Mouse (Mus musculus): ENCODE results near the gene Rtel1.

- TF ChIP-seq CTCF (IDR thresholded peaks at IDR 0.05; ENCODE audit: borderline replicate concordance, extremely low read depth, insufficient read depth, insufficient read length) (no peak), POLR2A (IDR thresholded peaks at IDR 0.05; ENCODE audit: borderline replicate concordance, extremely low read depth, insufficient read depth, insufficient read length, poor library complexity, severe bottlenecking) (peak; percentile 82)
These were observed 32.1 kb upstream of the Rtel1 start for GRCm38 (mm10) chr2:181287338-181287957.
